Mouse (Mus musculus): ENCODE results near the gene Abca12.

Abca12 gene

GRCm38 (mm10) chr1:71414810-71415209, at the start of gene Abca12:
Abca12 (minus strand) TSS chr1:71414910.
- no peak for DNase-seq

- no peak for DNase-seq
These were observed 43.3 kb upstream of the Abca12 start for GRCm38 (mm10) chr1:71457961-71458360.

DNA sequence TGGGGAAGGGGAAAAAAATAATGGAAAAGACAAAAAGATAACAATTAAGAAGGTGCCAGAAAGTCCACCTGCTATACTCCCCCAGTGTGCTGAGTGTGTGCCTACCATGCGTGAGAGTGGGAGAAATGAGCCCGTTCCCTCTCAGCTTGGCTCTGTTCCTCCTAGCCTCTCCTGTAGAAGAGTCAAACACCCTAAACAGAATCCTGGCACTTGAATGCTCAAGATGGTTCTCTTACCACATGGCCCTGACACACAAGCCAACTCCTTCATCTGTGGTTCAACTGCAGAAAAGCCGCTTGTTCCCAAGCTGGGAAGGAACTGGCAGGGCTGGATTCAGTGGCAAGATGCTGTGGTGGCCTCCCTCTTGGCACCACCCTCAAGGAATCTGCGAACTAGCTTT, 32.7 kb upstream of the Abca12 start:
- DNase-seq: no peak

DNA sequence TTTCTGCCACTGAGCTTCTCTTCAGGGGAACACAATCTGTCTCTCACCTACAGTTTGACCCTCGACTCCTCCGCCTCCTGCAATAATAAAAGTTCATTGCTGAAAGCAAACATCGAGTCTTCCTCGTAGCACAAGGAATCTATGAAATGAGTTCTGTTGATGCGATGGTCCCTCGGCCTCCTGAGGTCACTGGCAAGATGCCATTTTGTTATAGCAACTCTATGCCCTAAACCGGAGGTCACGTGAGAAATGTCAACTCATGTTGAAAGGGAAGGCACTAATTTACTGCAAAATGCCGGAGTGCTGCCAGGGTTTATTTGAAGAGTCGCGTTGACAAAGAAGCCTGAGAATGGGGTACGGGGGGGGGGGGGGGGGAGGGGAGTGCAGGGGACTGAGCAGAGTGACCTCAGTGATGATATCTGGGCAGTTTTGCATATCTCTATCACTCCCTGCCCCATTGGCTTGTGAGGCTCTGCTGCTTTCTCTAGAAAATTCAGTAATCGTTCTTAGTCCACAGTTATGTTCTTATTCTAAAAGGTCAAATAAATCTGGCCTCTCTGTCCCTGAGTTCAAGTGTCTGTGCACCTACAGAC, 7.1 kb upstream of the Abca12 start:
- DNase-seq: peak; percentile 59

- DNase-seq: no peak
These were observed 3.8 kb upstream of the Abca12 start for GRCm38 (mm10) chr1:71418467-71418866.

- DNase-seq: no peak
These were observed 3.2 kb upstream of the Abca12 start for GRCm38 (mm10) chr1:71417951-71418350.

- DNase-seq: no peak
These were observed 626 bp downstream of the Abca12 start for GRCm38 (mm10) chr1:71414084-71414483.

GRCm38 (mm10) chr1:71413114-71413513, 1.6 kb downstream of the Abca12 start:
- DNase-seq: no peak

DNA sequence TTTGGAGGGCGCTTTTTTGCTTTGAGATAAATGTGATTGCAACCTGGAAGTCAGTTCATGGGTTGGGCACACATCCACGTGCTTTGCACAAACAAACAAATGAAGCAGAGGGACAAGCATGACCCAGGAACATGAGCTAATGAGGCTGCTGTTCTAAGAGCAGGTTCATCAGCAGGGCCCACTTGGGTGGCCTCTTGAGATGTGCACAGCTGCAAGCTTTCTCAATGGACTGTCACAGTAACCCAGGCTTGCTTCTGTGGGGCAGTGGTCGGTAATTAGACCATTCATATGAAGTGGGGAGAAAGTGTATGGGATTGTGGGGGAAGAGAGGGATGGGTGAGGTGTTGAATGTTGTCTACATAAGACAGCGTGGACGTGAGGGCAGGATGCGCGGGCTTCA, 7.0 kb downstream of the Abca12 start:
- peak; percentile 89 for DNase-seq

DNA sequence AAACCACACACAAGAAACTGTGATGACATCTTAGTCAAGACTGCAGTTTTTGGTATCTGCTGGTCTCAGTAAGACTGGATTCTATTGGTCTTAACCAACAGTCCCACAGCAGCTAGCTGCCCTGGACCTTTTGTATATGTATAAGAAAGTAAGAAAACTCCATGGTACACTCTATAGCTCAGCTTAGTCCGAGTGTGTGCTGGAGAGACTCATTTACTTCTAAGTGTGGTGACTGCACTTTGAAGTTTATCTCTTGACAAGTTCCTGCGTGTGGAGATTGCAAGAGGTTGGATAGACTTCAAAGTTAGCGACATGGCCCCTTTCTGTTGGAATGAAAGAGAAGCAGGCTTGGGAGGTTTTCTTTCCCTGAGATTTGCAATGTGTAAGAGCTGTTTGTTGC, 17.1 kb downstream of the Abca12 start:
- no peak for DNase-seq

DNA sequence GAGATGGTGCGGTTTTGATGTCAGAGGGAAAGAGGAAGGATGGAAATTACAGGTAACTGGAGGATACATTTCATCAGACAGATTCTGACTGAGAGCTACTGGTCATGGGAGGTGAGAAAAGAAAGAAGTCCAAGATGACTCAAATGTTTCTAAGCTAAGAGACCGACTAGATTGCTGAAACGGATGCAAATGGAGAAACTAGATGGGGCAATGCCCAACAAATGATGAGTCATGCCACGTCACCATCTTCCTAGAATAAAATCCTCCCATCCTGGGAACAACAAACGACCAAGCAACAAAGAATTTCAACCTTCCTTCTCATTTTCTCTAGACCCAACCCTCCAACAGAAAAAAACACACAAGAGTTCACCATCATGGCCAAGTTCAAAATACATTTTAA, 18.6 kb downstream of the Abca12 start:
- DNase-seq: no peak

GRCm38 (mm10) chr1:71394177-71394576, 20.5 kb downstream of the Abca12 start:
- peak; percentile 31 for DNase-seq

GRCm38 (mm10) chr1:71393489-71393888, 21.2 kb downstream of the Abca12 start:
- DNase-seq: peak; percentile 75

- no peak for DNase-seq
These were observed 22.2 kb downstream of the Abca12 start for GRCm38 (mm10) chr1:71392463-71392862.

- DNase-seq: no peak
These were observed 28.1 kb downstream of the Abca12 start for GRCm38 (mm10) chr1:71386593-71386992.

- DNase-seq: no peak
These were observed 30.6 kb downstream of the Abca12 start for GRCm38 (mm10) chr1:71384098-71384497.

GRCm38 (mm10) chr1:71373090-71373489, 41.6 kb downstream of the Abca12 start:
- no peak for DNase-seq

DNA sequence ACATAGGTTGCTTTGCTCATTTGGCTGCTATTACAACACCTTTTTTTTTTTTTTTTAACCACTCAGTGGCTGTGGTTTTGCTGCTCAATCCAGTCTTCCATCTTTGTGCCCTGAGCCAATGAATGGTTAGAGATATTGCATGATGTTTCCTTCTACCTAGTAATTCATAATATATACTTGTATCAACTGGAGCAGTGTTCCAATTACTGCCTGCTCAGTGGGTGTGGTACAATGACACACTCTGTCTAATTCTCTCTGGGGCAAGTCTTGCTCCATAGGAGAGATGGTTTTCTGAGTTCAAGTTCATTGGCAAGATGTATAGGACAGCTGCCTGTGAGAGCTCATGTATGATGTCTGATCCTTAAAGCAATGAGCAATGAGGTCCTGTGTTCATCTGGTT, 44.4 kb downstream of the Abca12 start:
- DNase-seq: no peak

DNA sequence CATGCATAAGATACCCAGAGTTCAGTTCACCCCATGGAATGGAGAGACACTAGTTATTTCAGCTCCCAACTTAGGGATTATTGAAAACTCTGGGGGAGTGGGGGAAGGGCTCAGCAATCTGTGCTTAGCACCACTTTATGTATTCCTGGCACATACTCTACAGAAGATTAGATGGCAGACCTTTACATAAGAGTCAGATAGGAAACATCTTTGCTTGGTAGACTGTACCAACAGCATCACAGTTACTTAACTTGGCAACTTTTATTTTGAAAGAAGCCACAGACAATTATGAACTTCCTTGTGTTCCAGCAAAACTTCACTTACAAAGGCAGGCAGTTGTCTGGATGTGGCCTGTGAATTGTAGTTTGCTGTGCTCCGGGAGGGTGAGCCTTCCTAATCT, 46.9 kb downstream of the Abca12 start:
- no peak for DNase-seq

- DNase-seq: peak; percentile 30
These were observed 71.7 kb downstream of the Abca12 start for GRCm38 (mm10) chr1:71342861-71343554.

DNA sequence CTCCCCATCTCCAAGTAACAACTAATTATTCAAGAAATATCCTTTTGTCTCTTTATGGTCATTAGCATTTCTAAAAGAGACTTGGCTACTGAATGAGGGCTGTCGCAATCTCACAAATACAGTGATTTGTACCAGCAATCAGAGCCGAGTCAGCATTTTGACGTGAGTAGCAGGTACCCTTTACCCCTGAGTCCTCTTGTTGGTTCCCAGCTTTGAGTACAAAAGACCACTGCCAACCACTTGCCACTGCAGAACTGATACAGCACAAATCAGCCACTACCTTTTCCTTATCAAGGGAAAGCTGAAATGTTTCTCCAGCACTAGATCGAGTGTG, 72.5 kb downstream of the Abca12 start:
- peak; percentile 40 for DNase-seq

DNA sequence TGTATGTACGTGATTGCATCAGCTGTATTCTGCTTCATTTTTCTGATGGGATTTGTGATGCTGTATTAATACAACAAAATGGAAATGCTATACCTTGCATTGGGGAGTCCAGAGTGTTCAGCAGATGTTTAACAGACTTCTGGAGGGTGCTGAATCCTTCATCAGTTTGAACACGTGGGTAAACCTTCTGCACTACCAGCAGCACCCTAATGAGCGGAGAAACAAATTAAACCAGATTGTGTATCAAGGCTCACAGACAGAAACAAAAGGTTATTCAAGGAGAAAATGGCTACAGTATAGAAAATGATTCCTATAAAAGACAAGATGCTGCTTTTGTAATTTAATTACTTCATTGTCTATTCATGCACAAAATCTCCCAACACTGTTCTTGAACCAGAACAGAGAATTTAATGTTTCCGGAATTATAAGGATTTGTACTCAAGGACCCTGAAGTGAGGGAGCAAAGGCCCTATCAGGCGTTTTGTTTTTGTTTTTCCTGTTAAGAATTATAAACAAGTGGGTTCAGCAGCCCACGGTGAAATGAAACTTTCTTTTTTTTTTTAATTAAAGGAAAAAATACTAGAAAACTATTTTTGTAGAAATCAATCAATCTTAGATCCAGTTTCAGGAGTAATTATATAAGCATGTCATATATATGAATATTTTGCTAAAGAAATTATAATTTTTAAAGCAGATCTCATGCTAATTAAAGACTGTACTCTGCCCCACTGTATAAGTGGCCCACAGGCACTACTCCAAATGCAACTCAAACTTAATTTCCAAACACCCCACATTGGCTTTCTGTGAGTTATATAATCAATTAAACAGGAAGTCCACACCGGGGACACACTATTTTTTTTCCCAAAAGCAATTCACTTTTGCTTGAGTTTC, 73.1 kb downstream of the Abca12 start:
- peak; percentile 82 for DNase-seq

DNA sequence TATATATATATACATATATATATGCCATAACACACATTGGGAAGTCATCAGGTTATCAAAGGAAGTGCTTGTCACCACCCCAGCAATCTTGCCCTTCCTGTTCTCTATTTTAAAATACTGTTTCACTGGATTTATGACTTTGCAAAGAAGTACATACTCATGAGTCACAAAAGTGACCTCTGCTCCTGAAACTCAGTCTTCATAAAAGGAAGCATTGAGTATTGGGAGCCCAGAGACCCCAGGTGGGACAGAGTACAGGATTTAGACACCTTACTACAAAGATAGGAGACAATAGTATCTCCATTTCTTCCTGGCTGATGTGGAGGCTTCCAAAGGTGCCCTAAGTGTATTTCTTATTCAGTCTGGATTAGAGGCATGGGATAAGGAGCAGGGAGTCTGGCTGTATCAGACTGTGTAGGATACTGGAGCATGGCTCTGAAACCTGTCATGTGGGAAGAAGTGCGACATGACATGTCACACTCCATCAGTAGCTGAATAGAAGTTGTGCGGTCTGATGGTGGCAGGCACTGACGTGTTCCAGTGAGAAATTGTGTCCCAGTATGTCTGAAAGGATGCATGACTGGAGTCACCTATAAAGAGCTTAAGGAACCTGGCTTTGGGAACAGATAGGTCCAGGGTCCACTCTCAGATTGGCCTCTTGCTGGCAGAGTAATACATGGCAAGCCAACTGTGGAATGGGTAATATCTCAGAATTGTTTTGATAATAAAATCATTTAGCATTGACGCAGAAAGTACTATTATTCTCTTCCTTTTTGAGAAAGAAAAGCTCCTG, 76.0 kb downstream of the Abca12 start:
- no peak for DNase-seq
